Mouse (Mus musculus) ES-Bruce4 (cell line): ENCODE measurements around the gene Vegfa. TPM values are rescaled to one million over a fixed set of nuclear protein-coding genes. Genes with fewer than 3 reads are reported as not detected.

Experiments used
- H3K27ac ChIP-seq: 2 replicates; pipeline ENCODE4 v1.5.1; 2012; ENCODE audit warnings: low read length, inconsistent platforms; ENCODE audit not compliant: insufficient read depth
- H3K27me3 ChIP-seq: 2 replicates; pipeline ENCODE4 v1.6.1; 2012; ENCODE audit warnings: mild to moderate bottlenecking, low read length, inconsistent platforms; ENCODE audit not compliant: control insufficient read depth, poor library complexity, insufficient read depth, severe bottlenecking
- H3K36me3 ChIP-seq: 2 replicates; pipeline ENCODE4 v1.6.1; 2012; ENCODE audit warnings: inconsistent platforms, mild to moderate bottlenecking, low read length, moderate library complexity; ENCODE audit not compliant: control insufficient read depth, poor library complexity, insufficient read depth, severe bottlenecking
- H3K4me1 ChIP-seq: one replicate; pipeline ENCODE4 v1.8.1; 2011; ENCODE audit warnings: low read length; ENCODE audit not compliant: control insufficient read depth, insufficient read depth
- H3K4me3 ChIP-seq: 2 replicates; pipeline ENCODE4 v1.5.1; 2011; ENCODE audit warnings: low read depth, mild to moderate bottlenecking, low read length
- H3K9ac ChIP-seq: 2 replicates; pipeline ENCODE4 v1.6.1; 2012; ENCODE audit warnings: low read depth, mild to moderate bottlenecking, inconsistent platforms; ENCODE audit not compliant: poor library complexity, severe bottlenecking
- H3K9me3 ChIP-seq: replicated peaks from 2 replicates; pipeline ENCODE4 v1.6.1; 2012; ENCODE audit warnings: mild to moderate bottlenecking, low read length, inconsistent platforms; ENCODE audit not compliant: control insufficient read depth, poor library complexity, insufficient read depth, severe bottlenecking
- CTCF ChIP-seq: IDR thresholded peaks from one replicate; pipeline ENCODE4 v1.8.1; 2011; ENCODE audit warnings: low read depth, low read length
- EP300 ChIP-seq: IDR thresholded peaks from 2 replicates; pipeline ENCODE4 v1.6.1; 2011; ENCODE audit warnings: low read depth, low read length; ENCODE audit not compliant: insufficient read depth
- POLR2A ChIP-seq: IDR thresholded peaks from one replicate; pipeline ENCODE4 v1.8.1; 2011; ENCODE audit warnings: low read length; ENCODE audit not compliant: insufficient read depth
- polyA plus RNA-seq: library from polyadenylated mRNA; stranded (reverse); fragments of >200 nt; gene quantifications from 2 replicates; pipeline ENCODE4 v1.2.4, GENCODE M21; 2011; ENCODE audit warnings: low read depth; ENCODE audit not compliant: missing spikeins, insufficient read depth, insufficient read length

The Vegfa gene
- polyA plus RNA-seq, 1 experiment = 76.2 TPM

GRCm38 (mm10) chr17:46076260-46076551, 44.0 kb upstream of the Vegfa start:
- Histone ChIP-seq H3K9me3 (0 out of 2 replicates have a peak, but pooled peaks cover 2% of the 10 kb centered on the region), H3K4me1 (peaks cover 10% of the 10 kb centered on the region), H3K9ac (no peak overlapping the region), H3K36me3 (no peaks in the 10 kb centered on the region), H3K4me3 (no peak overlapping the region), H3K27ac (no peak overlapping the region), H3K27me3 (no peaks in the 10 kb centered on the region)
- TF ChIP-seq CTCF = no peak

- no peak overlapping the region for H3K27ac ChIP-seq
- no peak overlapping the region for H3K4me3 ChIP-seq
These were observed 43.5 kb upstream of the Vegfa start for GRCm38 (mm10) chr17:46075551-46076259.

GRCm38 (mm10) chr17:46075116-46075485, 42.9 kb upstream of the Vegfa start:
- Histone ChIP-seq H3K9ac (peak overlapping the region; percentile 10; the same call in 1 of the 2 replicates), H3K27me3 (no peaks in the 10 kb centered on the region), H3K4me3 (no peak overlapping the region), H3K4me1 (peaks cover 5% of the 10 kb centered on the region), H3K36me3 (no peaks in the 10 kb centered on the region), H3K27ac (no peak overlapping the region), H3K9me3 (0 out of 2 replicates have a peak, but pooled peaks cover 2% of the 10 kb centered on the region)
- TF ChIP-seq CTCF = peak; percentile 79
- TF ChIP-seq POLR2A = no peak
- peak; percentile 60; the same call in 1 of the 2 replicates for TF ChIP-seq EP300

More at GRCm38 (mm10) chr17:46075551-46076259, 43.5 kb upstream of the Vegfa start:
- no peak overlapping the region for H3K9ac ChIP-seq
- TF ChIP-seq EP300 (no peak), POLR2A (no peak), CTCF (no peak)
- H3K27me3 ChIP-seq = no peaks in the 10 kb centered on the region
- no peaks in the 10 kb centered on the region for H3K36me3 ChIP-seq
- H3K9me3 ChIP-seq = 0 out of 2 replicates have a peak, but pooled peaks cover 2% of the 10 kb centered on the region
- H3K4me1 ChIP-seq = peaks cover 8% of the 10 kb centered on the region

GRCm38 (mm10) chr17:46074398-46075115, 42.4 kb upstream of the Vegfa start:
- H3K27ac ChIP-seq = no peak overlapping the region
- no peaks in the 10 kb centered on the region for H3K27me3 ChIP-seq
- H3K4me3 ChIP-seq = peak overlapping the region; percentile 43; the same call in 1 of the 2 replicates
- TF ChIP-seq EP300 = no peak
- peak overlapping the region; percentile 10 for H3K9ac ChIP-seq
- peaks cover 5% of the 10 kb centered on the region for H3K4me1 ChIP-seq
- H3K9me3 ChIP-seq = 0 out of 2 replicates have a peak, but pooled peaks cover 2% of the 10 kb centered on the region
- H3K36me3 ChIP-seq = no peaks in the 10 kb centered on the region

GRCm38 (mm10) chr17:46073730-46074301, 41.6 kb upstream of the Vegfa start:
- H3K4me1 ChIP-seq = peaks cover 5% of the 10 kb centered on the region
- no peaks in the 10 kb centered on the region for H3K9me3 ChIP-seq
- no peaks in the 10 kb centered on the region for H3K27me3 ChIP-seq
- H3K4me3 ChIP-seq = peak overlapping the region; percentile 43
- no peaks in the 10 kb centered on the region for H3K36me3 ChIP-seq
- TF ChIP-seq POLR2A = no peak
- TF ChIP-seq EP300 = peak; percentile 80
- no peak for TF ChIP-seq CTCF
- H3K9ac ChIP-seq = peak overlapping the region; percentile 10
- H3K27ac ChIP-seq = peak overlapping the region; percentile 16; the same call in 1 of the 2 replicates

- Histone ChIP-seq H3K4me1 (peaks cover 5% of the 10 kb centered on the region), H3K36me3 (no peaks in the 10 kb centered on the region), H3K27me3 (no peaks in the 10 kb centered on the region), H3K27ac (no peak overlapping the region), H3K9me3 (no peaks in the 10 kb centered on the region), H3K9ac (no peak overlapping the region), H3K4me3 (no peak overlapping the region)
- TF ChIP-seq CTCF (no peak), POLR2A (no peak)
These were observed 39.4 kb upstream of the Vegfa start for GRCm38 (mm10) chr17:46071531-46071930.
